Mouse (Mus musculus): ENCODE data around the gene Gm11037.
A peak's percentile ranks its signal among the peaks of the same experiment; 100 is the strongest.

DNA sequence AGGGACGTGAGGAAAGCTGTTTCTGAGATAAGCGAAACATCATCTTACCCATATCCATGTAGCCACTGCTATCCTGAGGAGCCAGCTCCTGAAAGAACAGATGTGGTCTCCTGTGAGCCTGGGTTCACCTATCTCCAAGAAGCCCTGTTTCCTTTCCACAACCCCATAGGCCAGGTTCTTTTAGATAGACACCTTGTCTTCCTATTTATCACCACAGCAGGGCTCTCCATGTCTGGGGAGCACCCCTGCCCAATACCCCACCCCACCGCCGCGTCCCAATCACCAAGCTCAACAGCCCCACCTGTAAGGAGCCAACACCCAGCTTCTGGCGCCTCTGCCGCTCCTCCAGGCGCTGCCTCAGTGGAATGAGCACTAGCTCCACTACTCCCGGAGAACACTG, 39.0 kb downstream of the Gm11037 start:
- TF ChIP-seq TAL1 (IDR thresholded peaks at IDR 0.05; ENCODE audit: low read length), result 0 out of 3 replicates have a peak, but pooled peaks have one; percentile 7
- TF ChIP-seq GATA1 (IDR thresholded peaks at IDR 0.05; ENCODE audit: low read length), result no peak

Measured in erythroblast, embryonic 14.5 days (primary cell).